Mouse (Mus musculus): ENCODE results near the gene Nrxn1.

Nrxn1 gene

GRCm38 (mm10) chr17:90078488-90078887, 1014.4 kb downstream of the Nrxn1 start:
- CTCF ChIA-PET = no interaction called here

GRCm38 (mm10) chr17:90062866-90063265, 1030.0 kb downstream of the Nrxn1 start:
- CTCF ChIA-PET = no interaction called here

- CTCF ChIA-PET = no interaction called here
Measured at GRCm38 (mm10) chr17:90060872-90061271, 1032.0 kb downstream of the Nrxn1 start.

GRCm38 (mm10) chr17:90060168-90060567, 1032.7 kb downstream of the Nrxn1 start:
- CTCF ChIA-PET = no interaction called here

- CTCF ChIA-PET = no interaction called here
Measured at GRCm38 (mm10) chr17:90059320-90060111, 1033.4 kb downstream of the Nrxn1 start.

GRCm38 (mm10) chr17:90054312-90054711, 1038.6 kb downstream of the Nrxn1 start:
- CTCF ChIA-PET = no interaction called here

GRCm38 (mm10) chr17:90039316-90039715, 1053.6 kb downstream of the Nrxn1 start:
- CTCF ChIA-PET = no interaction called here

- CTCF ChIA-PET = no interaction called here
Measured at GRCm38 (mm10) chr17:90032416-90032815, 1060.5 kb downstream of the Nrxn1 start.

GRCm38 (mm10) chr17:90016636-90017035, 1076.2 kb downstream of the Nrxn1 start:
- CTCF ChIA-PET = no interaction called here

GRCm38 (mm10) chr17:90011761-90012160, 1081.1 kb downstream of the Nrxn1 start:
- CTCF ChIA-PET = no interaction called here

- CTCF ChIA-PET = no interaction called here
Measured at GRCm38 (mm10) chr17:90007438-90008109, 1085.3 kb downstream of the Nrxn1 start.

GRCm38 (mm10) chr17:89990651-89991050, 1102.2 kb downstream of the Nrxn1 start:
- CTCF ChIA-PET = no interaction called here
